Mouse (Mus musculus) kidney, adult 10 weeks (tissue): ENCODE measurements around the gene Entpd2. TPM values are rescaled to one million over a fixed set of nuclear protein-coding genes. Genes with fewer than 3 reads are reported as not detected.

Source experiments
- polyA plus RNA-seq: library from polyadenylated mRNA; stranded (reverse); fragments of 350-450 nt; fragmentation: Illumina TruSeq; extraction: RNeasy Lipid Tissue Mini Kit (QIAGEN cat#74804); gene quantifications from one replicate; pipeline ENCODE4 v1.2.3, GENCODE M21; 2014; ENCODE audit warnings: low read depth, low replicate concordance

Entpd2 gene
- polyA plus RNA-seq: 0.36 TPM

GRCm38 (mm10) chr2:25395721-25396596 is at the start of gene Entpd2:
Gene Entpd2 (plus strand): TSS chr2:25395874.

GRCm38 (mm10) chr2:25356208-25357079 is 39.2 kb upstream of the Entpd2 start, which contains the start of gene Dpp7:
Gene Dpp7 (minus strand): TSS chr2:25356359.

GRCm38 (mm10) chr2:25365091-25365761 is 30.4 kb upstream of the Entpd2 start, which contains the start of gene Uap1l1:
Gene Uap1l1 (minus strand): TSS chr2:25365682.

GRCm38 (mm10) chr2:25371764-25372643 is 23.7 kb upstream of the Entpd2 start, which contains the start of gene Sapcd2:
Gene Sapcd2 (plus strand): TSS chr2:25372321.

DNA sequence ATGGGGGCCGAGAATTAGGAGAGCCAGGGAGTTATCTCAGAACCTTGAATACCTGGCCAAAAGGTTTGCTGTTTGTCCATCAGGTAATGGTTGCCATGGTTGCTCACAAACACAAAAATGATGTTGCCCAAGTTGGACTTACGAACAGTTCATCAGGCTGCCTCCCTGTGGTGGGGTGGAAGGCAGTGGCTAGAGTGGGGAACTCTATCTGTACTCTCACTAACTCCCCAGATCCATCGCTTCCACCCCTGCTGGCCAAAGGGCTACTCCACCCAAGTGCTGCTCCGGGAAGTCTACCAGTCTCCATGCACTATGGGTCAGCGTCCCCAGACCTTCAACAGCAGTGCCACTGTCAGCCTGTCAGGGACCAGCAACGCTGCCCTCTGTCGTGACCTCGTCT is 3.4 kb downstream of the Entpd2 start, which contains the start of gene Npdc1:
TSS of gene Npdc1 (plus strand) at position 301 of the 400 bp plus-strand sequence.

GRCm38 (mm10) chr2:25422587-25423410 is 27.1 kb downstream of the Entpd2 start, which contains the start of gene Fut7:
Gene Fut7 (plus strand): TSS chr2:25423267.

DNA sequence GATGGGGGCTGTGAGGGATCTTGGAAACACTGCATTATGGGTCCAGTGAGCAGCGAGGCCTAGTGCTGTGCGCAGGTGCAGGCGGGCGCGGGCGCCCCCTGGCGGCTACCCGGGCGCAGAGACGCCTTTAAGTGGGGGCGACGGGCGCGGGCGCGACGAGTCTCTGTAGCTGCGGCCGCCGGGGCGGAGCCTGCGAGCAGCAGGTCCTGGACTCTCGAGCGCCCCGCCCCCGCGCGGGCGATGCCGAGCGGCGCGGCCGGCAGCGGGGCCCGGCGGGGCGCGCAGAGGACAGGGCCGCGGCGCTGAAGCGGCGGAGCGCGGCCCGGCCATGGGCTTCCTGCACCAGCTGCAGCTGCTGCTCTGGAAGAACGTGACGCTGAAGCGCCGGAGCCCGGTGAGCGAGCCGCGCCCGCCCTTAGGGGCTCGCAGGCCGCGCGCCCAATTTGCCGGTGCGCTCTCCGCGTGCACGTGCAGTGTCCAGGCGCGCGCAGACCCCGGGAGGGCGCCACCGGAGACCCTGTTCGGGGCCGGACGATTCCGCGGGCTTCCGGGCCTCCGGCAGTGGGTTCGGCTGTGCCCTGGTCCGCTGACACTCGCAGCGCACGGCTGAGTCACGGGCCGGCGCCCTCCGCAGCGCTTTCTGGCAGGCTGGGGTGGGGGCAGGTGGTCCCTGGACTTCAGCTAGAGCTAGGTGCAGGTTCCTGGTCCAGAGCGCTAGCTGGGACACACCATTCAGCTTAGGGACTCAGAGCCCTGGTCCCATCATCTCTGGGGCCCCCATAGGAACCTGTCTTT is 33.0 kb downstream of the Entpd2 start, which contains the start of gene Abca2:
TSS of gene Abca2 (plus strand) at position 262 of the 795 bp plus-strand sequence.

Other genes with a start within 250 kb of the Entpd2 start
- gene Nrarp, start 215.1 kb upstream of the Entpd2 start, polyA plus RNA-seq: 3.8 TPM
- 1.4 TPM for gene Tor4a, start 199.0 kb upstream of the Entpd2 start, polyA plus RNA-seq
- gene Nelfb, start 184.4 kb upstream of the Entpd2 start, polyA plus RNA-seq: 5.2 TPM
- not detected for gene Stpg3, start 181.2 kb upstream of the Entpd2 start, polyA plus RNA-seq
- not detected for gene Fam166a, start 177.1 kb upstream of the Entpd2 start, polyA plus RNA-seq
- gene Tubb4b, start 171.2 kb upstream of the Entpd2 start, polyA plus RNA-seq: 24.5 TPM
- gene Slc34a3, start 161.5 kb upstream of the Entpd2 start, polyA plus RNA-seq: 5.6 TPM
- not detected for gene Rnf224, start 159.1 kb upstream of the Entpd2 start, polyA plus RNA-seq
- gene Rnf208, start 153.6 kb upstream of the Entpd2 start, polyA plus RNA-seq: not detected
- gene Cysrt1, start 153.4 kb upstream of the Entpd2 start, polyA plus RNA-seq: not detected
- 1.5 TPM for gene AL732309.1, start 149.0 kb upstream of the Entpd2 start, polyA plus RNA-seq
- 0.61 TPM for gene Tmem203, start 140.4 kb upstream of the Entpd2 start, polyA plus RNA-seq
- 3.2 TPM for gene Tprn, start 133.3 kb upstream of the Entpd2 start, polyA plus RNA-seq
- 1.2 TPM for gene Ssna1, start 123.4 kb upstream of the Entpd2 start, polyA plus RNA-seq
- 4.5 TPM for gene Anapc2, start 123.4 kb upstream of the Entpd2 start, polyA plus RNA-seq
- gene Tmem210, start 107.7 kb upstream of the Entpd2 start, polyA plus RNA-seq: not detected
- gene Lrrc26, start 106.0 kb upstream of the Entpd2 start, polyA plus RNA-seq: not detected
- gene Grin1, start 76.7 kb upstream of the Entpd2 start, polyA plus RNA-seq: not detected
- 15.0 TPM for gene Man1b1, start 63.5 kb upstream of the Entpd2 start, polyA plus RNA-seq
- 34.5 TPM for gene Dpp7, start 39.5 kb upstream of the Entpd2 start, polyA plus RNA-seq
- 3.9 TPM for gene Uap1l1, start 30.2 kb upstream of the Entpd2 start, polyA plus RNA-seq
- not detected for gene Sapcd2, start 23.6 kb upstream of the Entpd2 start, polyA plus RNA-seq
- gene Npdc1, start 3.5 kb downstream of the Entpd2 start, polyA plus RNA-seq: 4.3 TPM
- not detected for gene Fut7, start 27.4 kb downstream of the Entpd2 start, polyA plus RNA-seq
- gene Abca2, start 32.8 kb downstream of the Entpd2 start, polyA plus RNA-seq: 0.77 TPM
- not detected for gene Clic3, start 61.0 kb downstream of the Entpd2 start, polyA plus RNA-seq
- gene Paxx, start 65.2 kb downstream of the Entpd2 start, polyA plus RNA-seq: 2.2 TPM
- not detected for gene Ptgds, start 74.2 kb downstream of the Entpd2 start, polyA plus RNA-seq
- gene Lcn12, start 98.0 kb downstream of the Entpd2 start, polyA plus RNA-seq: not detected
- 0.40 TPM for gene Fbxw5, start 104.9 kb downstream of the Entpd2 start, polyA plus RNA-seq
- gene C8g, start 105.8 kb downstream of the Entpd2 start, polyA plus RNA-seq: 1.7 TPM
- gene Traf2, start 151.1 kb downstream of the Entpd2 start, polyA plus RNA-seq: 0.65 TPM
- 0.89 TPM for gene Edf1, start 162.0 kb downstream of the Entpd2 start, polyA plus RNA-seq
- gene Mamdc4, start 179.0 kb downstream of the Entpd2 start, polyA plus RNA-seq: not detected
- 1.1 TPM for gene Phpt1, start 179.3 kb downstream of the Entpd2 start, polyA plus RNA-seq
- not detected for gene Ajm1, start 185.9 kb downstream of the Entpd2 start, polyA plus RNA-seq
- gene Rabl6, start 212.6 kb downstream of the Entpd2 start, polyA plus RNA-seq: 37.2 TPM
- not detected for gene Ccdc183, start 221.8 kb downstream of the Entpd2 start, polyA plus RNA-seq
- gene Tmem141, start 226.1 kb downstream of the Entpd2 start, polyA plus RNA-seq: 4.8 TPM
- not detected for gene Fcna, start 232.2 kb downstream of the Entpd2 start, polyA plus RNA-seq